Mouse (Mus musculus): ENCODE measurements around the gene Mfsd10.
"Not testable (repeated sequence)": the region's sequence is repeated elsewhere in the genome, so short reads cannot be mapped to it uniquely, and the experiment has no call there.

Gene Mfsd10

DNA sequence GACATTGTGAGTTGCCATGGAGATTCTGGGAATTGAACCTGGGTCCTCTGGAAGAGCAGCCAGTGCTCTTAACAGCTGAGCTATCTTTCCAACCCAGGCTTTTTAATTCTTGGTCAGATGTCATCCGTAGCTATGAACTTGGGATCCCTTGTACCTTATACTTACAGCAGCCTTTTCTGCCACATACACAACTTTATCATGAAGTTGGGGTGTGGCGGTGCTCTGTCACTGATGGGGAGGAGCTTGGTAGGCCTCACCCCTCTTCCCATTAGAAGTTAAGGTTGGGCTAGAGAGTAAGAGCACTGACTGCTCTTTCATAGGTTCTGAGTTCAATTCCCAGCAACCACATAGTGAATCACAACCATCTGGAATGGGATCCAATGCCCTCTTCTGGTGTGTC, 4.0 kb downstream of the Mfsd10 start:
- in situ Hi-C loops (cut with MboI; ENCODE audit: low pct_unique_long_range_greater_than_20kb in 1 of 2, low sequenced_read_pairs in 2 of 2, unreplicated experiment in 1 of 2): loop anchor here in 1 of 2 experiments (25.0 kb wide), 1 partner anchor 96 kb away; the partner anchor contains the start of gene Sh3bp2

DNA sequence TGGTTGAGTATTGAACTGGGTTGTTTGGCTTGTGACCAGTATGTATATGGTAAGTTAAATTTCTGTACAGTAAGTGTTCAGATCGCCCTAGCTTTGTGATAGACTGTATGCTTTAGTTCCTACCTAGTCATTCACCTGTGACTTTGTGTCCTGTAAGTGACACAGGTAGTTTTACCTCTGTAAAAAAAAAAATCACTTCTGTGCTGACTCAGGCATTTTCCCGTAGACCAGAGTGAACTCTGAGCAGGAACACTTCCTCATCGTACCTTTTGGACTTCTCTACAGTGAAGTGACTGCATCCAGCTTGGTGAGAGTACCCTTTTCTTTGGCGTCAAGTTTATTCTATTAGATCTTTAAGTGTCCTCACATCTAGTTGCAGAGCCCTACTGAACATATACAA, 27.0 kb downstream of the Mfsd10 start:
- in situ Hi-C loops (cut with MboI; ENCODE audit: low pct_unique_long_range_greater_than_20kb in 1 of 2, low sequenced_read_pairs in 2 of 2, unreplicated experiment in 1 of 2): no loop called here

DNA sequence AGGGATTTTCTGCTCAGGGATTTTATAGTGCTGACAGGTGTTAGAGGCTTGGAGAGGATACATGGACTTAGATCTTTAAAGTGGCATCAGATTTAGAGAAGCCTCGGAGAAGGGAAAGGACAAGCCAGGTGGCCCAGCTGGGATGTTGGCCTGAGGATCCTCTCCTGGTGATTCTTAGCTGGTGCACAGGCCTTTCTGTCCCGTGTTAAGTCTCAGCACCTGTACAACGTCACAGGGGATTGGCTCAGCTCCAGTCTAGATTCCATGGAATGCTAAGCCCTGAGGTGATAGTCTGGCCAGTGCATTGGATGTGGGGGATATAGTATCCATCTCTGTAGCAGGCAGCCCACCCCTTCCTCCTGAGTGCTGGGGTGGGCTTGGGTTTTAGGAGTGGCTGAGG, 28.8 kb downstream of the Mfsd10 start:
- in situ Hi-C loops (cut with MboI; ENCODE audit: low pct_unique_long_range_greater_than_20kb in 1 of 2, low sequenced_read_pairs in 2 of 2, unreplicated experiment in 1 of 2): no loop called here

DNA sequence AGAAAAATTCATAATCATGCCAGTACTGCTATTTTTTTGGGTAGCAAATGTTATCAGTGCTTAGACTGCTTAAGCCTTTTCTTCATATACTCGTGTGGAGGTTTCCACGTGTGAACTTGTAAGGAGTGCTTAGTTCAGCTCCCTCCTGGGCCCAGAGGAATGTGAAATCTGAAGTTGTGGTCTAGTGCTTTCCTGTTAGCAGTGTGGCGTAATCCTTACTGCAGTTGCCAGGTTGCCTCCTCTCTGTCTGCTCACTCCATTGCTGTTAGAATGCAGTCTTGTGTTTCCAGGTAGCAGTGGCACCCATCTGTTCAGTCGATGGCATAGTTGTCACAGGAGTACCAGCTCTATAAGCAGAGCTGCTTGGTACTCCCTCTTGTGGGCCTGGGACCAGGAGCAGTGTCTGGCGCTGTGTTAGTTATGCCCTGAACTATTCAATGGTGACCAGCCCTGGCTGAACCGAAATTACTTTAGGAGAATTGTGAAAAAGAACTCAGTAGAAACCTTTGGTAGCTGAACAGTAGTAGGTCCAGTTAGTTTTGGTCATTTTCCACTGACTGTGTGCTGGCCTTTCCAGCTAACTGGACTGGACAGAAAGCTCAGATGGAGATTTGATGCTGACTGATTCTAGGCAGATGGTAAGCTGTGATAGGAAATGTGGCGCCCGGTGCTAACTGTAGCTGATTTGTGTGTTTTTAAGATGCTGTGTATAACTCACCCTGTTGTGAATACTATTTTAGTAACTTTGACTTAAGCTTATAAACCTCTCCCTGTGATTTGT, 29.7 kb downstream of the Mfsd10 start:
- in situ Hi-C loops (cut with MboI; ENCODE audit: low pct_unique_long_range_greater_than_20kb in 1 of 2, low sequenced_read_pairs in 2 of 2, unreplicated experiment in 1 of 2): no loop called here

DNA sequence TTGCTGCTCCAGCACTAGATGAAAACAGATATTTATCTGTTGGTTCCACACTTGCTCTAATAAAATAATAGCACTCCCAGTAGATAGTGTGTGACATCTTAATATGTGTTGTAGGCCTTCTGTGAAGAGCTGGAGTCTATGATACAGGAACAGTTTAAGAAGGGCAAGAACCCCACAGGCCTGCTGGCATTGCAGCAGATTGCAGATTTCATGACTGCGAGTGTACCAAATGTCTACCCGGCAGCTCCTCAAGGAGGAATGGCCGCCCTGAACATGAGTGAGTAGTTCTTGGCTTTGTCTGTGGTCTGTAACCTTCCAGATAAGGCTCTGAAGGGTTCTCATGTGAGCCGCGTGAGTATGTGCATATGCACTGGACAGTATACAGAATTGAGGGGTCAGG, 32.4 kb downstream of the Mfsd10 start:
- in situ Hi-C loops (cut with MboI; ENCODE audit: low pct_unique_long_range_greater_than_20kb in 1 of 2, low sequenced_read_pairs in 2 of 2, unreplicated experiment in 1 of 2): no loop called here

- in situ Hi-C loops (cut with MboI; ENCODE audit: low pct_unique_long_range_greater_than_20kb in 1 of 2, low sequenced_read_pairs in 2 of 2, unreplicated experiment in 1 of 2): no loop called here
Observed at GRCm38 (mm10) chr5:34593202-34593727, 43.7 kb downstream of the Mfsd10 start.

DNA sequence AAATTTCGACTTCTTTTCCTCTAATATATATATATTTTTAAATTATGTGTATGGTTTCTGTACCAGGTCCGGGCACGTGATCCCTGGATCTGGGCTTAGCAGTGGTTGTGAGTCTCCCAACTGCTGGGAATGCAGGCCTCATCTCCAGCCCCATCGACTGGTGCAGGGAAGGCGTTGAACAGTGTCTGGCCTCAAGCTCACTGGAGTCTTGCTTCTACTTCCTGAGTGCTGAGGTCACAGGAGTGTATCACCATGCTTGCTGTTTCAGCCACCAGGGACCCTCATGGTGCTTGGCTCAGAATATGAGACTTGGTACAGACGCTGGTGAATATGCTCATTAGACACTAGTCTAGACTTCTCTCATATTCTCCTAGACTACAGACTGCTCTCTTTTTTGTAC, 44.3 kb downstream of the Mfsd10 start:
- in situ Hi-C loops (cut with MboI; ENCODE audit: low pct_unique_long_range_greater_than_20kb in 1 of 2, low sequenced_read_pairs in 2 of 2, unreplicated experiment in 1 of 2): no loop called here

- in situ Hi-C loops (cut with MboI; ENCODE audit: low pct_unique_long_range_greater_than_20kb in 1 of 2, low sequenced_read_pairs in 2 of 2, unreplicated experiment in 1 of 2): not testable (repeated sequence)
Observed at GRCm38 (mm10) chr5:34592224-34592623, 44.8 kb downstream of the Mfsd10 start.

GRCm38 (mm10) chr5:34591388-34592004, 45.5 kb downstream of the Mfsd10 start:
- in situ Hi-C loops (cut with MboI; ENCODE audit: low pct_unique_long_range_greater_than_20kb in 1 of 2, low sequenced_read_pairs in 2 of 2, unreplicated experiment in 1 of 2): no loop called here

GRCm38 (mm10) chr5:34590702-34591101, 46.3 kb downstream of the Mfsd10 start:
- in situ Hi-C loops (cut with MboI; ENCODE audit: low pct_unique_long_range_greater_than_20kb in 1 of 2, low sequenced_read_pairs in 2 of 2, unreplicated experiment in 1 of 2): no loop called here

- in situ Hi-C loops (cut with MboI; ENCODE audit: low pct_unique_long_range_greater_than_20kb in 1 of 2, low sequenced_read_pairs in 2 of 2, unreplicated experiment in 1 of 2): no loop called here
Observed at GRCm38 (mm10) chr5:34590059-34590458, 47.0 kb downstream of the Mfsd10 start.

DNA sequence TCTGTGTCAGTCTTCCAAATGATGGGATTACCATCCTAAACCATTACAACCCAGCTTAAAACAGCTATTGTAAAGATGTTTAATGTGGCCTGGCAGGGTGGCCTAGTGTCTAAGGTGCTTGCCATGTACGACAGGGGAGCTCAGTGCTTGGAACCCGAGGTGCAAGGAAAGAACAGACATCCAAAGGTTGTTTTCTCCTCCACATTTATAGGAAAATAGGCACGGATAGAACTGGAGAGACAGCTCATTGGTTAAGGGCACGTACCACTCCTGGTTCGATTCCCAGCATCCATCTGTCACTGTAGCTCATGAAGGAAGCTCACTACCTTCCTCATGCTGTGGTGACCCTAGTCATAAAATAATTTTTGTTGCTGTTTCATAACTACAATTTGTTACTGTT, 49.1 kb downstream of the Mfsd10 start:
- in situ Hi-C loops (cut with MboI; ENCODE audit: low pct_unique_long_range_greater_than_20kb in 1 of 2, low sequenced_read_pairs in 2 of 2, unreplicated experiment in 1 of 2): no loop called here

DNA sequence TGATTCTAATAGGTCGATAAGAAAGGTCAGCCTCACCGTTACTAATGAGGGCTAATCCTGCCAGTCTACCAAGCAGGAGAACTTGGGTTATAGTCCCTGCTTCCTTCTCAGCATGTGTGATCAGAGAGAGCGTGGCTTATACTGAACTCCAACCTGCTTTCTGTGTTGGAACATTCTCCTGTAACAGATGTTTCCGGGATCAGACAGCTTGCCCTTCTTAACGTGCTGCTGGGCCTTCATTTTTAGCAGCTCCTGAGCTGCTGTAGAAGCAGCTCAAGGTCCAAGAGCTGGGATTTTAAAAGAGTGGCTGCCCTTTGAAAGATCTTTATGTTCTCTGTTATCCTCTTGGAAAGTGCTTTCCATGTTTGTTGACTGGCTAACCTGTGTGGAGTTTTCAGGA, 51.8 kb downstream of the Mfsd10 start:
- in situ Hi-C loops (cut with MboI; ENCODE audit: low pct_unique_long_range_greater_than_20kb in 1 of 2, low sequenced_read_pairs in 2 of 2, unreplicated experiment in 1 of 2): no loop called here

Data from mouse embryonic stem cell (cell line).